Mouse (Mus musculus) retina, embryonic 14.5 days (tissue): ENCODE results near the gene Pofut2.

Experiments
- DNase-seq: peaks from one replicate; pipeline ENCODE4 v3.0.0-alpha.2; 2015; ENCODE audit warnings: low spot score

Gene Pofut2

GRCm38 (mm10) chr10:77315682-77316081, 56.7 kb downstream of the Pofut2 start:
- no peak for DNase-seq
